Mouse (Mus musculus) cerebellum, postnatal 36 days (tissue): ENCODE measurements around the gene Cers6.

Experiments
- DNase-seq, 2 experiments: peaks; one replicate each; pipeline ENCODE4 v3.0.0; 2021 to 2022; ENCODE audit warnings: mixed read lengths in 2 of 2

The Cers6 gene

GRCm38 (mm10) chr2:69080760-69081159 is 219.5 kb downstream of the Cers6 start:
- no peak for DNase-seq

DNA sequence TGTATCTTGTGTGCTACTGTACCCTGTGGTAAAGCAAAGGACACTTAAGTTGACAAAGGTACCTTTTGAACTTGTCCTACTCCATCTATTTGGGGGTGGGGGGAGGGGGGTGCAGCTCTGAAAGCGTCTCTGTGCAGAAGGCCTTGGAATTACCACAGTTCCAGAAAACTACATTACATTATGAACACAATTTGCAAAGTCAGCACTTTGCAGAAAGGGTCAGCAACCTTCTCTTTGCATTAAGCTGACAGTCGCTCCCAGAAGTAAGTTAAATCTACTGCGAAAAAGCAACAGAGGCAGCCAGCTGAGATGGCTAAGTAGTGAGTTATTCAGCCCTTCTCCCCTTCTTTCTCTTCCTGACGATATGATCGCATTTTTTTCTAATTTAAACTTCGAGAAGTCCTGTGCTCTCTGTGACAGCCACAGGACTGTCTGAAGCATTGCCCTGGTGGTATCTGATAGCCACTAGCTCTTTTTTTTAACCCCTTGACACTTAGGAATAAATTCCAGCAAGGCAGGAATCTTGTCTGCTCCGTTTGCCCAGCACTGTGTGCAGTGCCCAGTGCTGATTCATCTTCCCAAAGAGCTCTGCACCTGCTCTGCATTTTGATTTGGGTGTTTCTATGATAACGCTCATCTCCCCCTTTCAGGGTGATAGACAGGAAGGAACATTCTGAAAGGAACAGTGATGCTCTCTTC is 221.4 kb downstream of the Cers6 start:
- peak in 1 of 2 experiments; percentile 26 for DNase-seq

DNA sequence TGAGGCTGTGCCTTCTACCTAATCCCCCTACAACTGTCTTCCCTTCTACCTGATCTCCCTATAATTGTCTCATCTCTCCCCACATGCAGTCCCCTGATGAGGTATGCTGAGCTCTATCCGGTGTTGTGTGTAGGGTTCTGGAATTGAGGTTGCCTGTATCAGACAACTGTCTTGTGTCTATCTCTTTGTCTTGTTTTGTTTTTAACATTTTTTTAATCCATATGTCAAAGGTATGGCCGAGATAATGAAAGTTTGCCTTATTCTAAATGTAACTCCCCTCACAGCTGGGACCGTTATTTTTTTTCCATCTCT is 221.9 kb downstream of the Cers6 start:
- no peak for DNase-seq

GRCm38 (mm10) chr2:69084416-69084815 is 223.2 kb downstream of the Cers6 start:
- DNase-seq = no peak

DNA sequence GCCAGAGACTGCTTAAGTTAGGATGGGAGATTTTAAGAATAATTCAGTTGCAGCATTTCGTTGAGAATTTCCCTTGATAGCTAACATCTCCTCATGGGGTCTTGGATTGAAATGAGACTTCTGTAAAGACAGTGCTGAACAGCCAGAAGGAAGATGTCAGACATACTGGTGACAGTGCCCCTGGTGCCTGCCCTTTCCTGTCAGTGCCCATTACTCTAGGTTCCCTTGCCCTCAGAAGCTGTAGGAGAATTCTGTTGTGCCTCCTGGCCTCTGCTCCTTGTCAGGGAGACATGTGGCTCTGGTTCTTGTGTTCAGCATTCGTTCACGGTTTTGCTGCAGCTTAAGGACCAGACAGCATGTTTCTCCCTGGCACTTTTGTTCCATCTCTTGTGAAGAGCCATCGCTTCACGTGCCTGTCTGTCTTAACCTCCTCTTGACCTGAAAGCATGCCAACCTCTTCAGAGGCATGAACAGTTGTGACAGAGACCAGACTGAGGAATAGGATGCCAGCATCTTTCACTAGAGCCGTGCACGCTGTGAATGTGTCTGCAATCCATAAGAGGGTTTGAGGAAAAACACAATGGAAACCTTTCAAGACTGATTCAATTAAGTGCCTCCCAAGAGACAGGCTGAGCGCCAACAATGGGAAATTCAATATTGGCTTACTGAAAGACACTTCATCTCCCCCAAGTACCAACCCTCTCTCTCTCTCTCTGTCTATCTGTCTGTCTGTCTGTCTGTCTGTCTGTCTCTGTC is 225.4 kb downstream of the Cers6 start:
- DNase-seq = no peak

- no peak for DNase-seq
Measured at GRCm38 (mm10) chr2:69095836-69096235, 234.6 kb downstream of the Cers6 start.

GRCm38 (mm10) chr2:69096821-69097220 is 235.6 kb downstream of the Cers6 start:
- no peak for DNase-seq

- no peak for DNase-seq
Measured at GRCm38 (mm10) chr2:69097526-69097925, 236.3 kb downstream of the Cers6 start.

- DNase-seq = no peak
Measured at GRCm38 (mm10) chr2:69098701-69099100, 237.5 kb downstream of the Cers6 start.

- DNase-seq = no peak
Measured at GRCm38 (mm10) chr2:69099147-69099546, 237.9 kb downstream of the Cers6 start.

GRCm38 (mm10) chr2:69100706-69101105 is 239.5 kb downstream of the Cers6 start:
- peak; percentile 10 to 43 for DNase-seq

DNA sequence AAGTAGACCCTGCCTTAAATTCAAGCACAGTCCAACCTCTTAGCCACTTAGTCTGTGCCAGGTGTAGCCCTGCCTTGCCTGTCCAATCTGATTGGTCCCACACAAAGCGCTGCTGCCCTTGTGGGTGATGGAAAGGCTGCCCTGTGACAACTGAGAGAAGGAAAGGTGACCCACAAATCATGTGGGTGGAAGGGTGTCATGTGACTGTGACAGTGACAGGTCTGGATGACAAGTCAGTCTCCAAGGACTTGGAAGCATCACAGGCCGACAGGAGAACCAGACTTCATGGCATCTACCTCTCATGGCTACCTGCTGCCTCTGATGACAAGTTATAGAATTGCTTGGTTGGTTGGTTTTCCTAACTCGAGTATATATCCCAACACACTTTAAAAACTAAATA is 242.3 kb downstream of the Cers6 start:
- DNase-seq = no peak

DNA sequence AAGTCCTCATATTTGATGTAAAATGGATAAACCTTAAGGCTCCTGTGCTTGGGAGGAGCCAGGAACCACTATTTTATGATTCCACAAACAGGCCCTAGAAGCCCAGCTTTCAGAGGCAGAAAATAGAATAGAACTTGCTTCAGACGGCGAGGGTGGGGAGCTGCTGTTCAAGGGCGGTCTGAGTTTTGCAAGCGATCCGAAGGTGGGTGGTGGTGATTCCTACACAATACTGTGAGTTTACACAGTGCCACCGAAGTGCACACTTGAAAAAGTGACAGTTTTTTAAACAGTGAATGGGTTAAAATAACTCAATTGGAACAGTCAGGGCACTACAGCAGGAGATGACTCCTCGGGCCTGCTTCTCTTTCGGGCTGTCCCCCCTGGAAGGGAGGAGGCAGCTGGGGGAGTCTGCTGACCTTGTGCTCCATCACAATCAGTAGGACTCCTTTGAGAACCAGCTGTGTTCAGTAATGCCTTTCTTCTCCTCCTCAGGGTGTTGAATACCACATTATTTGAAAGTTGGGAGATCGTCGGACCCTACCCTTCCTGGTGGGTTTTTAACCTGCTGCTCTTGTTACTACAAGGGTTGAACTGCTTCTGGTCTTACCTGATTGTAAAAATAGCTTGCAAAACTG is 243.4 kb downstream of the Cers6 start:
- DNase-seq = no peak

DNA sequence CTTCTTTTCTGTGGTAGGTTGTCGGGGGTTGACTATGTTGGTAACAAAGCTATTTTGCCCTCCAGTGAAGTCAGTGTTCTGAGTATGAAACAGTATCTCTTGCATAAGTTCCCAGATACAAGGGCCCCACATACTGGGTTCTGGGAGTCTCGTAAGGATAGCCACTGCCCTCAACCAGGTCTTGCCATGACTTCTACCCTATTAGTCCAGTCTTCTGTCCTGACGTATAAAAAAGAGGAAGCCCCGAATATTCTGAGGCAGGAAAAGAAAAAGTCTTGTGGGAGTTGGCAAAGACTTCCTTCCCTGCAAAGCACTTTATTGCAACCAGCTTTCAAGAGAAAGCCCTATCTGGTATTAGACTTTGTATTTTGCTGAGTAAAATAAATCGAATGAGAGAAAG is 248.0 kb downstream of the Cers6 start:
- DNase-seq = no peak

DNA sequence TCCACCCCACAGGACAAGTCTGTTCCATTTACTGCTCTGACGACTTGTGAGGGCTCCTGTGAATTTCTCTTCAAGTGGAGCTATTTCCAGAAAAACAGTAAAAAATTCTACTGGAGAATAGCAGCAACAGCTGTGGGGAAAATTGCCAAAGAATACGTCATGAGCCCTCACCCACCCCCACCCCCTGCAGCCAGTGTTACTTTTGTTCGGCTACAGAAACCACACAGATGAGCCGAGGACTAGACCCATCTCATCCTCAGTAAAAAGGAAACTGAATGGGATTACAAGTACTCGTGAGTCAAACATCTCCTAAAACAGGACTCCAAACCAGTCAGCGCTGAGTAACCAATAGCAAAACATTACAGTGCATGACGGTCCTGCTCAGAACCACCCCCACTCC is 248.5 kb downstream of the Cers6 start:
- DNase-seq = no peak

DNA sequence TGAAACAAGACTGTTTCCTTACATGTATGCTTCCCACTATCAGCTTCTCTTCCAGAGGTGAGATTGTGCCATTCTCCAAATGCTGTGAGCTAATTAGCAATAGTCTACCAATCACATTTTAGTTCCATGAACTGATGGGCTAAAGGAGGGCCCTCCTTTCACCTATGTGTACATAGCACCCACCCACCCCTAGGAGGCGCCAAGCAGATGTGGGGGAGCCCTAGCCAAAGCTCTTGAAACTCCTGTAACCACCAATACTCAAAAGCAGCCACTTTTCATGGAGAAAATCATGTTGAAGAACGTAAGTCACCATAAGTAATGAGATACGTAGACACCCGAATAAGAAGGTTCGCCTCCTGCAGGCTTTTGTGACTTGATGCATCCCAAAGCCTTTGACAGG is 251.4 kb downstream of the Cers6 start:
- no peak for DNase-seq

GRCm38 (mm10) chr2:69113829-69114547 is 252.7 kb downstream of the Cers6 start:
- DNase-seq = no peak

GRCm38 (mm10) chr2:69115921-69116320 is 254.7 kb downstream of the Cers6 start:
- DNase-seq = no peak

- DNase-seq = no peak
Measured at GRCm38 (mm10) chr2:69116767-69117166, 255.5 kb downstream of the Cers6 start.

DNA sequence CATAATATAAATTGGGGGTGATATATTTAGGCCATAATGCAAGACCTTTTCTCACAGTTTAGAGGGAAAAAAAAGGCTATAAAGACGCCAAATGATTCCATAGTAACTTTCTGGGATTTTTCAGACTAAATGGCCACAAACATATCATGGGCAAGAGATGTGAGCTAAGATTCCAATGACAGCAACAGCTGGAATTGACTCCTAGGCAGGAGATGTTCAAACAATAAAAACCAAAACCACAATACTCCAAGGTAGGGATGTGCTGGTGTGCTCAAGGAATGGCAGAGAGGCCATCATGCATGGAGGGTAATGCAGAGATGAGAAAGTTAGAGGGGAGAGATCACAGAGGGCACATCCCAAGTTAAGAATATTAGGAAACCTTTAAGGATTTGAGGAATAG is 257.8 kb downstream of the Cers6 start:
- no peak for DNase-seq

GRCm38 (mm10) chr2:69119718-69120117 is 258.5 kb downstream of the Cers6 start:
- no peak for DNase-seq

GRCm38 (mm10) chr2:69121681-69122080 is 260.4 kb downstream of the Cers6 start:
- no peak for DNase-seq

GRCm38 (mm10) chr2:69125425-69125824 is 264.2 kb downstream of the Cers6 start:
- no peak for DNase-seq

GRCm38 (mm10) chr2:69128321-69128720 is 267.1 kb downstream of the Cers6 start:
- DNase-seq = no peak
